Mouse (Mus musculus) lung, embryonic 16.5 days (tissue): Measurements from ENCODE around the gene Gm10260. TPM values are rescaled to one million over a fixed set of nuclear protein-coding genes. Genes with fewer than 3 reads are reported as not detected.
A peak's percentile ranks its signal among the peaks of the same experiment; 100 is the strongest.

Source experiments
- ATAC-seq: fragments of 200-750 bp; cut with Nextera tagmentation; 2 replicates; pipeline ENCODE4 v1.8.0; 2017; ENCODE audit warnings: low read depth, mild to moderate bottlenecking, moderate library complexity
- H3K27ac ChIP-seq: fragments of 300-500 bp; sonication (generic); 2 replicates; pipeline ENCODE4 v1.5.1; 2014; ENCODE audit warnings: mild to moderate bottlenecking, control low read depth, low read length
- H3K27me3 ChIP-seq: fragments of 300-500 bp; sonication (generic); 2 replicates; pipeline ENCODE4 v1.6.1; 2014; ENCODE audit warnings: low read depth, low read length, mixed read lengths; ENCODE audit not compliant: control insufficient read depth, insufficient read depth
- H3K36me3 ChIP-seq: fragments of 300-500 bp; sonication (generic); 2 replicates; pipeline ENCODE4 v1.6.1; 2014; ENCODE audit warnings: low read length; ENCODE audit not compliant: control insufficient read depth, insufficient read depth
- H3K4me1 ChIP-seq: fragments of 300-500 bp; sonication (generic); replicated peaks from 2 replicates; pipeline ENCODE4 v1.6.1; 2014; ENCODE audit warnings: low read length, mixed read lengths; ENCODE audit not compliant: control insufficient read depth, insufficient read depth
- H3K4me2 ChIP-seq: fragments of 300-500 bp; sonication (generic); 2 replicates; pipeline ENCODE4 v1.6.1; 2014; ENCODE audit warnings: low read depth, low read length, control low read depth
- H3K4me3 ChIP-seq: fragments of 300-500 bp; sonication (generic); 2 replicates; pipeline ENCODE4 v1.5.1; 2014; ENCODE audit warnings: mild to moderate bottlenecking, low read length, control low read depth
- H3K9ac ChIP-seq: fragments of 300-500 bp; sonication (generic); 2 replicates; pipeline ENCODE4 v1.6.1; 2014; ENCODE audit warnings: low read length, control low read depth
- H3K9me3 ChIP-seq: fragments of 300-500 bp; sonication (generic); 2 replicates; pipeline ENCODE4 v1.6.1; 2016; ENCODE audit warnings: low read length; ENCODE audit not compliant: control insufficient read depth
- WGBS: fragments of 180-500 bp; shearing (Covaris S2); extraction: QIAGEN DNeasy Blood & Tissue Kit; methylation state at CpG from one replicate; pipeline ENCODE4 v1.1.7; 2014; 5-methylcytosine and 5-hydroxymethylcytosine counted together
- polyA plus RNA-seq: library from polyadenylated mRNA; unstranded; fragments of >200 nt; fragmentation: Nextera tagmentation; extraction: Ambion mirVana; gene quantifications from 2 replicates; pipeline ENCODE4 v1.2.1, GENCODE M21; 2015

Gene Gm10260
- polyA plus RNA-seq, 1 experiment from 2014 or later, result 3.6 TPM

- H3K4me3 ChIP-seq, result no peak overlapping the region
- H3K9ac ChIP-seq, result no peak overlapping the region
- WGBS, result 90% methylated on average over 3 of the region's 3 CpGs
- H3K36me3 ChIP-seq, result no peaks in the 10 kb centered on the region
- no peaks in the 10 kb centered on the region for H3K4me1 ChIP-seq
- no peak for ATAC-seq
- H3K27me3 ChIP-seq, result no peaks in the 10 kb centered on the region
- no peaks in the 10 kb centered on the region for H3K9me3 ChIP-seq
- H3K27ac ChIP-seq, result no peak overlapping the region
- no peak overlapping the region for H3K4me2 ChIP-seq
These were observed 25.7 kb downstream of the Gm10260 start for GRCm38 (mm10) chr13:97734760-97735159.

GRCm38 (mm10) chr13:97725160-97725825 lies 35.1 kb downstream of the Gm10260 start:
- WGBS, result 60% methylated on average over 11 of the region's 11 CpGs

GRCm38 (mm10) chr13:97724551-97724950 lies 35.9 kb downstream of the Gm10260 start:
- no peak overlapping the region for H3K4me3 ChIP-seq
- 69% methylated on average over 6 of the region's 6 CpGs for WGBS
- no peak overlapping the region for H3K9ac ChIP-seq
- H3K27me3 ChIP-seq, result no peaks in the 10 kb centered on the region
- H3K27ac ChIP-seq, result no peak overlapping the region
- no peaks in the 10 kb centered on the region for H3K4me1 ChIP-seq
- H3K36me3 ChIP-seq, result no peaks in the 10 kb centered on the region
- ATAC-seq, result no peak
- no peak overlapping the region for H3K4me2 ChIP-seq
- H3K9me3 ChIP-seq, result no peaks in the 10 kb centered on the region

More at GRCm38 (mm10) chr13:97725160-97725825, 35.1 kb downstream of the Gm10260 start:
- Histone ChIP-seq H3K4me3 (no peak overlapping the region), H3K4me2 (no peak overlapping the region), H3K9ac (no peak overlapping the region), H3K4me1 (no peaks in the 10 kb centered on the region), H3K9me3 (no peaks in the 10 kb centered on the region), H3K36me3 (no peaks in the 10 kb centered on the region), H3K27me3 (no peaks in the 10 kb centered on the region), H3K27ac (no peak overlapping the region)
- ATAC-seq, result peak; percentile 41; the same call in 1 of the 2 replicates

GRCm38 (mm10) chr13:97712506-97713275 lies 47.7 kb downstream of the Gm10260 start:
- Histone ChIP-seq H3K9me3 (no peaks in the 10 kb centered on the region), H3K27ac (peak overlapping the region; percentile 26), H3K4me3 (no peak overlapping the region), H3K4me2 (no peak overlapping the region), H3K27me3 (no peaks in the 10 kb centered on the region), H3K36me3 (no peaks in the 10 kb centered on the region), H3K9ac (no peak overlapping the region), H3K4me1 (0 out of 2 replicates have a peak, but pooled peaks cover 3% of the 10 kb centered on the region)
- ATAC-seq, result peak; percentile 90
- 18% methylated on average over 8 of the region's 8 CpGs for WGBS

- Histone ChIP-seq H3K27ac (no peak overlapping the region), H3K9me3 (no peaks in the 10 kb centered on the region)
- WGBS, result 82% methylated on average over 2 of the region's 2 CpGs
These were observed 48.9 kb downstream of the Gm10260 start for GRCm38 (mm10) chr13:97711510-97711909.

More at GRCm38 (mm10) chr13:97711510-97711909, 48.9 kb downstream of the Gm10260 start:
- Histone ChIP-seq H3K27me3 (no peaks in the 10 kb centered on the region), H3K9ac (no peak overlapping the region), H3K4me1 (0 out of 2 replicates have a peak, but pooled peaks cover 3% of the 10 kb centered on the region), H3K4me2 (no peak overlapping the region), H3K4me3 (no peak overlapping the region), H3K36me3 (no peaks in the 10 kb centered on the region)
- no peak for ATAC-seq
